Comparison of ENCODE assay signal across 8 mouse cellular contexts in the genomic region with DNA sequence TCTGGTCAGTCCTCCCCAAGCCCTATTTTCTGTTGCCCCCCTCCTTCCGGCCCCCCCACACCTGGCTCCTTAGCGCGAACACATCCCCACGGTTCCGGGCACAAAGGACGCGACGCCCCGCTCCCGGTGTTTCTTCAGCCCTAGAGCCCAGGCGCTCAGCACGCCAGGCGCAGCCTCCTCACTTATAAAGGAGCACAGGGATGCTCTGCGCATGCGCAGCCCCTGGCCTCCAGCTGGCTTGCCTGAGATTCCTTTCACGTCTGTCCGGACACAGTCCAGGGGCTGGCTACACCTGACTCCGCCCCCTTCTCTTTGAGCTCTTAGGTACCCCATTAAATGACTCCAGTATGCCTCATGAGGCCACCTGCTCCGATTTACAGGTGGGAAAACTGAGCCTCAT. TPM values are rescaled to one million over a fixed set of nuclear protein-coding genes. Genes with fewer than 3 reads are reported as not detected.
DNase-seq lines count a peak whose midpoint lies in the region; ATAC-seq lines count a peak whose summit lies in the region.

A gene (minus strand): TSS at position 207 of the 400 bp plus-strand sequence.

- H3K9me3 ChIP-seq in forebrain, embryonic 11.5 days (ENCODE audit: control insufficient read depth, low read length), result no peaks in the 10 kb centered on the region
- no peaks in the 10 kb centered on the region for H3K9me3 ChIP-seq in hindbrain, embryonic 16.5 days (ENCODE audit: control insufficient read depth, low read length)
- no peaks in the 10 kb centered on the region for H3K9me3 ChIP-seq in midbrain, embryonic 13.5 days
- H3K9me3 ChIP-seq in stomach, embryonic 16.5 days (replicated peaks; ENCODE audit: control insufficient read depth, low read length), result no peaks in the 10 kb centered on the region

- H3K9ac ChIP-seq in forebrain, embryonic 11.5 days (ENCODE audit: low read length), result peak within 1 kb of the TSS; percentile 73
- H3K9ac ChIP-seq in hindbrain, embryonic 16.5 days (ENCODE audit: low read depth, low read length), result peak within 1 kb of the TSS; percentile 87
- peak within 1 kb of the TSS; percentile 90 for H3K9ac ChIP-seq in midbrain, embryonic 13.5 days (replicated peaks)
- H3K9ac ChIP-seq in stomach, embryonic 16.5 days (ENCODE audit: low read length), result no peak within 1 kb of the TSS

- H3K4me1 ChIP-seq in forebrain, embryonic 11.5 days (replicated peaks; ENCODE audit: control insufficient read depth, insufficient read depth, low read length), result peaks cover 2% of the 10 kb centered on the region; the same call in 1 of the 2 replicates
- peaks cover 27% of the 10 kb centered on the region for H3K4me1 ChIP-seq in hindbrain, embryonic 16.5 days (ENCODE audit: control insufficient read depth, insufficient read depth, low read depth, low read length)
- H3K4me1 ChIP-seq in midbrain, embryonic 13.5 days (replicated peaks), result peaks cover 29% of the 10 kb centered on the region
- 0 out of 2 replicates have a peak, but pooled peaks cover 4% of the 10 kb centered on the region for H3K4me1 ChIP-seq in stomach, embryonic 16.5 days (ENCODE audit: control insufficient read depth, insufficient read depth, low read length)

- DNase-seq in adrenal gland, adult (ENCODE audit: inconsistent age in 2 of 2, low spot score in 1 of 2), result peak; percentile 52 to 78
- no peak for DNase-seq in adrenal gland, adult 8-10 months
- peak; percentile 69 for DNase-seq in brain, embryonic 18.5 days (ENCODE audit: low read depth, low spot score)
- DNase-seq in forebrain, embryonic 11.5 days (ENCODE audit: low spot score), result peak; percentile 93
- peak; percentile 85 for DNase-seq in left cerebral cortex, adult 11 months (ENCODE audit: low spot score)

- peak within 1 kb of the TSS; percentile 91 for H3K27ac ChIP-seq in forebrain, embryonic 11.5 days (ENCODE audit: low read depth, low read length)
- peak within 1 kb of the TSS; percentile 92 for H3K27ac ChIP-seq in hindbrain, embryonic 16.5 days (ENCODE audit: low read depth, low read length)
- peak within 1 kb of the TSS; percentile 98 for H3K27ac ChIP-seq in midbrain, embryonic 13.5 days
- H3K27ac ChIP-seq in stomach, embryonic 16.5 days (ENCODE audit: low read length), result no peak within 1 kb of the TSS

- ATAC-seq in forebrain, embryonic 11.5 days (replicated peaks; ENCODE audit: low FRiP score), result peak; percentile 76
- peak; percentile 75 for ATAC-seq in hindbrain, embryonic 16.5 days
- peak; percentile 67 for ATAC-seq in midbrain, embryonic 13.5 days
- 0 out of 2 replicates have a peak, but pooled peaks have one; percentile 61 for ATAC-seq in stomach, embryonic 16.5 days (ENCODE audit: insufficient read depth, low FRiP score)

- H3K27me3 ChIP-seq in forebrain, embryonic 11.5 days (ENCODE audit: control insufficient read depth, insufficient read depth, low read length), result peaks cover 3% of the 10 kb centered on the region; the same call in 1 of the 2 replicates
- no peaks in the 10 kb centered on the region for H3K27me3 ChIP-seq in hindbrain, embryonic 16.5 days (replicated peaks; ENCODE audit: control insufficient read depth, insufficient read depth, low read length)
- H3K27me3 ChIP-seq in midbrain, embryonic 13.5 days, result 0 out of 2 replicates have a peak, but pooled peaks cover 15% of the 10 kb centered on the region
- H3K27me3 ChIP-seq in stomach, embryonic 16.5 days (ENCODE audit: control insufficient read depth, insufficient read depth, low read length), result peaks cover 37% of the 10 kb centered on the region

- 3% methylated on average over 19 of the region's 19 CpGs for WGBS in forebrain, embryonic 11.5 days
- WGBS in hindbrain, embryonic 16.5 days, result 2% methylated on average over 19 of the region's 19 CpGs
- under 1% methylated on average over 19 of the region's 19 CpGs for WGBS in midbrain, embryonic 13.5 days
- WGBS in stomach, embryonic 16.5 days, result 3% methylated on average over 19 of the region's 19 CpGs

- no peaks in the 10 kb centered on the region for H3K36me3 ChIP-seq in forebrain, embryonic 11.5 days (ENCODE audit: control insufficient read depth, insufficient read depth, low read length)
- 0 out of 2 replicates have a peak, but pooled peaks cover 2% of the 10 kb centered on the region for H3K36me3 ChIP-seq in hindbrain, embryonic 16.5 days (ENCODE audit: control insufficient read depth, insufficient read depth, low read length)
- H3K36me3 ChIP-seq in midbrain, embryonic 13.5 days, result peaks cover 7% of the 10 kb centered on the region
- no peaks in the 10 kb centered on the region for H3K36me3 ChIP-seq in stomach, embryonic 16.5 days (ENCODE audit: control insufficient read depth, insufficient read depth, low read length)

- H3K4me3 ChIP-seq in forebrain, embryonic 11.5 days (ENCODE audit: low read depth, low read length), result peak within 1 kb of the TSS; percentile 53
- peak within 1 kb of the TSS; percentile 67 for H3K4me3 ChIP-seq in hindbrain, embryonic 16.5 days (ENCODE audit: low read length)
- H3K4me3 ChIP-seq in midbrain, embryonic 13.5 days (replicated peaks), result peak within 1 kb of the TSS; percentile 63
- no peak within 1 kb of the TSS; the same call in 1 of the 2 replicates for H3K4me3 ChIP-seq in stomach, embryonic 16.5 days (replicated peaks; ENCODE audit: low read length)

- peak within 1 kb of the TSS; percentile 78 for H3K4me2 ChIP-seq in forebrain, embryonic 11.5 days (ENCODE audit: low read depth, low read length, severe bottlenecking)
- peak within 1 kb of the TSS; percentile 84 for H3K4me2 ChIP-seq in hindbrain, embryonic 16.5 days (ENCODE audit: low read length)
- H3K4me2 ChIP-seq in midbrain, embryonic 13.5 days (replicated peaks), result peak within 1 kb of the TSS; percentile 89
- H3K4me2 ChIP-seq in stomach, embryonic 16.5 days (ENCODE audit: low read depth, low read length), result peak within 1 kb of the TSS; percentile 37

RNA-seq across cellular contexts. Expression of the gene that starts here (rescaled TPM):
- 1 to 10 TPM in 1 of 4 experiments, under 1 TPM in 3; 0.20 to 1.5 (median 0.36) TPM for total RNA-seq in adrenal gland, adult 8-10 months (2022)
- polyA plus RNA-seq in forebrain, embryonic 11.5 days (2014; fragmentation: Nextera tagmentation; extraction: Ambion mirVana), result 51.5 and 60.4 TPM in 2 replicates
- polyA plus RNA-seq in hindbrain, embryonic 16.5 days (2015; fragmentation: Nextera tagmentation; extraction: Ambion mirVana), result 178 and 200 TPM in 2 replicates
- polyA plus RNA-seq in midbrain, embryonic 13.5 days (2015; fragmentation: Nextera tagmentation; extraction: Ambion mirVana), result 139 and 146 TPM in 2 replicates
- 0.96 and 1.4 TPM in 2 replicates for polyA plus RNA-seq in stomach, embryonic 16.5 days (2015; fragmentation: Nextera tagmentation; extraction: Ambion mirVana)

Comparison
In these comparisons a context has a peak if more than half of its experiments do, and no peak if none do; other contexts are left out.
1. RNA of the gene that starts here (polyA plus RNA-seq): 178 to 200 TPM in hindbrain, embryonic 16.5 days, 139 to 146 TPM in midbrain, embryonic 13.5 days and 51.5 to 60.4 TPM in forebrain, embryonic 11.5 days; 0.96 to 1.4 TPM in stomach, embryonic 16.5 days; every median in the first group is over 10 times any median in the second.
2. H3K4me2 ChIP-seq: peak in every context shown above with its lines; median percentile 89 in midbrain, embryonic 13.5 days; 84 in hindbrain, embryonic 16.5 days; 78 in forebrain, embryonic 11.5 days; 37 in stomach, embryonic 16.5 days.
3. Peak in every context shown above with its lines, with median percentiles within 50 percentile points of each other: ATAC-seq.